Mouse (Mus musculus): ENCODE measurements around the gene Psma6. TPM values are rescaled to one million over a fixed set of nuclear protein-coding genes. Genes with fewer than 3 reads are reported as not detected.

Gene Psma6
- polyA plus RNA-seq, 1 experiment = 20.1 TPM

DNA sequence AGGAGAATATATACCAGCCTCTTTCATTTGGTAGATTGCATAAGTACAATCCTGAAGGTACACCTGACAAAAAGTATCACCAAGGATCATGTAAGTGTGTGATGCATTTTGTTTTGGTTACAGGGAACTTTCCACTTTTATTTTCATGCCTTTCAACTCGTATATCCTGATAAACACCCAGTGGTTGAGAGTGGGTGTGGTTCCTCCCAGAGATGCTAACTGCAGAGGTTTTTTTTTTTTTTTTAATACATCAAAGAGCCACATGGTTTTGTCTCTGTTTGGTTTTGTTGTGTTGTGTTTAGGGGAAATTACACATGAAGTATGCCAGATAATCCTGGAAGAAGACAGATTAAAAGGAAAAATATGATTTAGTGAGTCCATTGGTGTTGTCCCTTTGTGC, 26.7 kb upstream of the Psma6 start:
- H3K27me3 ChIP-seq (ENCODE audit: control insufficient read depth, insufficient read depth, low read length) = no peaks in the 10 kb centered on the region
- WGBS = 57% methylated on average over 1 of the region's 1 CpGs
- H3K27ac ChIP-seq (ENCODE audit: insufficient read depth, low read length) = no peak overlapping the region
- no peaks in the 10 kb centered on the region for H3K4me1 ChIP-seq (ENCODE audit: control insufficient read depth, insufficient read depth, insufficient read length)
- no peaks in the 10 kb centered on the region; the same call in 1 of the 2 replicates for H3K36me3 ChIP-seq (ENCODE audit: control insufficient read depth, insufficient read depth, low read length)
- no peak for DNase-seq (ENCODE audit: low read depth in 1 of 2, low spot score in 2 of 2)
- no peak for TF ChIP-seq POLR2A (IDR thresholded peaks at IDR 0.05; ENCODE audit: low read depth, low read length)
- TF ChIP-seq CTCF (IDR thresholded peaks at IDR 0.05; ENCODE audit: extremely low read depth, insufficient read depth, insufficient read length, insufficient replicate concordance) = no peak
- no peak overlapping the region for H3K4me3 ChIP-seq (ENCODE audit: extremely low read depth, insufficient read depth, insufficient read length)

DNA sequence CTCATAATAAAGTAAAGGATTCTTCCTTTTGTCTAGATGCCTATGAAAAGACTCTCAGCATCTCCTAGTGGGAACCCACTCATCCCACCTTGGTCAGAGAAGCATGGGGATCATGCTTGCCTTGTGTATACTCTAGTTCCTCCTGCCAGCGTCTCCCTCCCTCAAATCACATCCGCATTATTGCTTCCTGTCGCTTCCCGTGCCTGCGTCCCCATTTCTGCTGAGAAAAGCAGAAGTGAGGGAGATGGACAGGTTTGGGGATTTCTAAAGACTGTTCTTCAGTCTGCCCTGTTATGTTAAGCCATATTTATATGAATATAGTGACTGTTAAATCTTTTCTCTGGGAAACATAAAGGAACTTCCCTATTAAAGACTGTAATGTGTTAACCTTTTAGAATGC, 23.1 kb upstream of the Psma6 start:
- H3K4me1 ChIP-seq (ENCODE audit: control insufficient read depth, insufficient read depth, insufficient read length) = no peaks in the 10 kb centered on the region
- DNase-seq (ENCODE audit: low read depth in 1 of 2, low spot score in 2 of 2) = no peak
- H3K4me3 ChIP-seq (ENCODE audit: extremely low read depth, insufficient read depth, insufficient read length) = no peak overlapping the region
- TF ChIP-seq CTCF (IDR thresholded peaks at IDR 0.05; ENCODE audit: extremely low read depth, insufficient read depth, insufficient read length, insufficient replicate concordance) = no peak
- no peak for TF ChIP-seq POLR2A (IDR thresholded peaks at IDR 0.05; ENCODE audit: low read depth, low read length)
- no peaks in the 10 kb centered on the region; the same call in 1 of the 2 replicates for H3K36me3 ChIP-seq (ENCODE audit: control insufficient read depth, insufficient read depth, low read length)
- 42% methylated on average over 5 of the region's 5 CpGs for WGBS
- H3K27me3 ChIP-seq (ENCODE audit: control insufficient read depth, insufficient read depth, low read length) = no peaks in the 10 kb centered on the region
- no peak overlapping the region for H3K27ac ChIP-seq (ENCODE audit: insufficient read depth, low read length)

DNA sequence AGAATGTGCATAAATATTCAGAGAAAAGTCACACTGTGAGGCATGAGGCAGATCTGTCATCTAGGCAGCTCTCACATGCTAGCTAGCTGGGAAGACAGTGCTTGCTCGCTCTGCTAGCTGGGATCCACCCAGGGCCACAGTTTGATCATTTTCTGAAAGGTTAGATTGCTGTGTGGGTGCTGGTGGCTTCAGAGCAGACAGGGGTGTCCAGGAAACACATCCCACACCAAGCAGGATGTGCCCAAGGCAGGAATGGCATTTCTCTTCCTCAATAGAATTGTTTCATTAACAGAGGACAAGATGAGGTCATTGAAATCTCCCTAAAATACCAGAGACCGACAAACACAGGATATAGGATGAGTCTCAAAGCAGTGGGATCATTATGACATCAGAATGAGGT, 18.9 kb upstream of the Psma6 start:
- no peaks in the 10 kb centered on the region for H3K4me1 ChIP-seq (ENCODE audit: control insufficient read depth, insufficient read depth, insufficient read length)
- H3K36me3 ChIP-seq (ENCODE audit: control insufficient read depth, insufficient read depth, low read length) = no peaks in the 10 kb centered on the region
- H3K27ac ChIP-seq (ENCODE audit: insufficient read depth, low read length) = no peak overlapping the region
- DNase-seq (ENCODE audit: low read depth in 1 of 2, low spot score in 2 of 2) = no peak
- WGBS = 78% methylated on average over 2 of the region's 2 CpGs
- TF ChIP-seq POLR2A (IDR thresholded peaks at IDR 0.05; ENCODE audit: low read depth, low read length) = no peak
- no peak for TF ChIP-seq CTCF (IDR thresholded peaks at IDR 0.05; ENCODE audit: extremely low read depth, insufficient read depth, insufficient read length, insufficient replicate concordance)
- no peak overlapping the region for H3K4me3 ChIP-seq (ENCODE audit: extremely low read depth, insufficient read depth, insufficient read length)
- H3K27me3 ChIP-seq (ENCODE audit: control insufficient read depth, insufficient read depth, low read length) = no peaks in the 10 kb centered on the region

DNA sequence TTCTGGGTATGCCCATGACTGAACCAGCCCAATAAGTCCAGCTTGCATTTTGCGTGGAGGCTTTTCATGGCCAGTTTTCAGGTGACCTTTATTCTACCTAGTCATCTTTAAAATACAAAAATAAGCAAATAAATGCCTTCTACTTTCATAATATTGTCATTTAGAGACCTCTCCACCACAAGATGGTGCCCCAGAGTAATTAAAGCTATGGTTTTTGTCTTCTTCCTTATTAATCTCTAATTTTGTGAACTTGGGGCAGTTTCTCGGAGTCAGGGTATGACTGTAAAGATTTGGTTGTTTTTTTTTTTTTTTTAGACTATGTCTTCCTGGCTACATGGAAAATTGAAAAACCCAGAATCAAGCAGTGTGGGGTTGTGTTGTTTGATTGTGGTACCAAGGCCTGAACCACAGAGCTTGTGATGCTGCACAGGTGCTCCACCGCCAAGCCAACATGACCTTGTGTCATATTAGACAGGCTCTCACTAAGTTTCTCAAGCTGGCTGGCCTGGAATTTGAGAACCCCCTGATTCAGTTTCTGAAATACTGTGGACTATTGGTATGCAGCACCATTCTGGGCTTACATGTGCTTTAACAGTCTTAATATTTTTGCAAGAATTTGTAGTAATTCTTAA, 11.5 kb upstream of the Psma6 start:
- Histone ChIP-seq H3K4me1 (ENCODE audit: control insufficient read depth, insufficient read depth, insufficient read length) (no peaks in the 10 kb centered on the region), H3K27me3 (ENCODE audit: control insufficient read depth, insufficient read depth, low read length) (no peaks in the 10 kb centered on the region), H3K4me3 (ENCODE audit: extremely low read depth, insufficient read depth, insufficient read length) (no peak overlapping the region), H3K27ac (ENCODE audit: insufficient read depth, low read length) (no peak overlapping the region), H3K36me3 (ENCODE audit: control insufficient read depth, insufficient read depth, low read length) (no peaks in the 10 kb centered on the region)
- no peak for DNase-seq (ENCODE audit: low read depth in 1 of 2, low spot score in 2 of 2)
- TF ChIP-seq CTCF (IDR thresholded peaks at IDR 0.05; ENCODE audit: extremely low read depth, insufficient read depth, insufficient read length, insufficient replicate concordance) (no peak), POLR2A (IDR thresholded peaks at IDR 0.05; ENCODE audit: low read depth, low read length) (no peak)
- WGBS = 63% methylated on average over 3 of the region's 3 CpGs

DNA sequence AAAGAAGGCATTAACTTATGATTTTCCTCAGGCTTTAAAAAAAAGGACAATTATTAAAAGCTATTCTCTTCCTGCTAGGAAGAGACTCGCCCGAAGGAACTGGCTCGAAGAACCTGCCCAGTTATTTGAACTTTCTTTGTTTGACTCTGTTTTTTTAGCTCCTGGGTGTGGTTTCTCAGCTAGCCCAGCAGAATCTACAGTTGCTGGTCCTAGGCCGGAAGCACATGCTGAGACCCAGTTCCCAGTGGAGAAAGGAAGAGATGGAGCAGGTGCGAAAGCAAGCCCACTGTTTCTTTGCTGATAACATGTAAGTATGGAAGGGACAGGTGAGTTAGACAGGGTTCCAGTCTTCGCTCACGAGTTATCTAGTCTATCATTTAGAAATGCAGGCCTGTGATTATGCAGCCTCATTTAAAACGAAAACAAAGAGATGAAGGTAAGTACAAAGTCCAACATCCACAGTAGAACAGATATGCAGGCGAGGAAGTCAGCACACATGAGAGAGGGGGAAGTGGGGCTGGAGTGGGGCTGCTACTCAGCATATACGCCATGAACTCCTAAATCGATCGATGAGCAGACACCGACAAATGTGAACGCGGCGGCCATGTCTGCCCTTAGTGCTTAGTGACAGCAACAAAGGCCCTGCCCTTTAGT, 6.9 kb upstream of the Psma6 start:
- DNase-seq (ENCODE audit: low read depth in 1 of 2, low spot score in 2 of 2) = no peak
- WGBS = 88% methylated on average over 16 of the region's 16 CpGs
- no peaks in the 10 kb centered on the region for H3K27me3 ChIP-seq (ENCODE audit: control insufficient read depth, insufficient read depth, low read length)

GRCm38 (mm10) chr12:55377610-55377980, 6.4 kb upstream of the Psma6 start:
- no peak overlapping the region for H3K4me3 ChIP-seq (ENCODE audit: extremely low read depth, insufficient read depth, insufficient read length)

More for the DNA sequence above, 6.9 kb upstream of the Psma6 start:
- H3K27ac ChIP-seq (ENCODE audit: insufficient read depth, low read length) = no peak overlapping the region
- no peak for TF ChIP-seq POLR2A (IDR thresholded peaks at IDR 0.05; ENCODE audit: low read depth, low read length)
- no peak for TF ChIP-seq CTCF (IDR thresholded peaks at IDR 0.05; ENCODE audit: extremely low read depth, insufficient read depth, insufficient read length, insufficient replicate concordance)
- H3K4me3 ChIP-seq (ENCODE audit: extremely low read depth, insufficient read depth, insufficient read length) = no peak overlapping the region
- no peaks in the 10 kb centered on the region for H3K4me1 ChIP-seq (ENCODE audit: control insufficient read depth, insufficient read depth, insufficient read length)
- no peaks in the 10 kb centered on the region; the same call in 1 of the 2 replicates for H3K36me3 ChIP-seq (ENCODE audit: control insufficient read depth, insufficient read depth, low read length)

GRCm38 (mm10) chr12:55384826-55385225, 804 bp downstream of the Psma6 start:
- H3K27me3 ChIP-seq (ENCODE audit: control insufficient read depth, insufficient read depth, low read length) = no peaks in the 10 kb centered on the region
- no peaks in the 10 kb centered on the region; the same call in 1 of the 2 replicates for H3K36me3 ChIP-seq (ENCODE audit: control insufficient read depth, insufficient read depth, low read length)
- 62% methylated on average over 3 of the region's 3 CpGs for WGBS
- TF ChIP-seq CTCF (IDR thresholded peaks at IDR 0.05; ENCODE audit: extremely low read depth, insufficient read depth, insufficient read length, insufficient replicate concordance) = no peak
- DNase-seq (ENCODE audit: low read depth in 1 of 2, low spot score in 2 of 2) = no peak
- no peak overlapping the region for H3K4me3 ChIP-seq (ENCODE audit: extremely low read depth, insufficient read depth, insufficient read length)
- peaks cover 17% of the 10 kb centered on the region; the same call in 1 of the 2 replicates for H3K4me1 ChIP-seq (ENCODE audit: control insufficient read depth, insufficient read depth, insufficient read length)
- H3K27ac ChIP-seq (ENCODE audit: insufficient read depth, low read length) = no peak overlapping the region

More at GRCm38 (mm10) chr12:55377610-55377980, 6.4 kb upstream of the Psma6 start:
- 84% methylated on average over 6 of the region's 6 CpGs for WGBS
- H3K4me1 ChIP-seq (ENCODE audit: control insufficient read depth, insufficient read depth, insufficient read length) = no peaks in the 10 kb centered on the region
- TF ChIP-seq CTCF (IDR thresholded peaks at IDR 0.05; ENCODE audit: extremely low read depth, insufficient read depth, insufficient read length, insufficient replicate concordance) (no peak), POLR2A (IDR thresholded peaks at IDR 0.05; ENCODE audit: low read depth, low read length) (no peak)
- H3K27me3 ChIP-seq (ENCODE audit: control insufficient read depth, insufficient read depth, low read length) = no peaks in the 10 kb centered on the region
- H3K27ac ChIP-seq (ENCODE audit: insufficient read depth, low read length) = no peak overlapping the region
- DNase-seq (ENCODE audit: low read depth in 1 of 2, low spot score in 2 of 2) = no peak
- H3K36me3 ChIP-seq (ENCODE audit: control insufficient read depth, insufficient read depth, low read length) = no peaks in the 10 kb centered on the region; the same call in 1 of the 2 replicates

Measured in spleen, adult 2 months (tissue).